Mouse (Mus musculus) neural tube, embryonic 11.5 days (tissue): ENCODE measurements around the gene Noa1. TPM values are rescaled to one million over a fixed set of nuclear protein-coding genes. Genes with fewer than 3 reads are reported as not detected.

Source experiments
- ATAC-seq: fragments of 200-750 bp; cut with Nextera tagmentation; 2 replicates; pipeline ENCODE4 v1.8.0; 2017; ENCODE audit warnings: moderate number of reproducible peaks, mild to moderate bottlenecking, moderate TSS enrichment, moderate library complexity; ENCODE audit not compliant: insufficient read depth, low FRiP score, low TSS enrichment
- DNase-seq: peaks from one replicate; pipeline ENCODE4 v3.0.0-alpha.2; 2015; ENCODE audit warnings: low spot score
- H3K27ac ChIP-seq: fragments of 300-500 bp; sonication (generic); 2 replicates; pipeline ENCODE4 v1.5.1; 2014; ENCODE audit warnings: low read depth, mild to moderate bottlenecking, low read length
- H3K27me3 ChIP-seq: fragments of 300-500 bp; sonication (generic); 2 replicates; pipeline ENCODE4 v1.6.1; 2014; ENCODE audit warnings: mild to moderate bottlenecking, low read length, mixed read lengths; ENCODE audit not compliant: control insufficient read depth, insufficient read depth
- H3K36me3 ChIP-seq: fragments of 300-500 bp; sonication (generic); 2 replicates; pipeline ENCODE4 v1.6.1; 2014; ENCODE audit warnings: mild to moderate bottlenecking, low read length, moderate library complexity, mixed read lengths; ENCODE audit not compliant: control insufficient read depth, insufficient read depth
- H3K4me1 ChIP-seq: fragments of 300-500 bp; sonication (generic); 2 replicates; pipeline ENCODE4 v1.6.1; 2014; ENCODE audit warnings: low read length, mixed read lengths; ENCODE audit not compliant: control insufficient read depth, insufficient read depth
- H3K4me2 ChIP-seq: fragments of 300-500 bp; sonication (generic); 2 replicates; pipeline ENCODE4 v1.6.1; 2014; ENCODE audit warnings: low read depth, mild to moderate bottlenecking, moderate library complexity
- H3K4me3 ChIP-seq: fragments of 300-500 bp; sonication (generic); 2 replicates; pipeline ENCODE4 v1.5.1; 2014; ENCODE audit warnings: low read depth, low read length
- H3K9ac ChIP-seq: fragments of 300-500 bp; sonication (generic); 2 replicates; pipeline ENCODE4 v1.6.1; 2014; ENCODE audit warnings: mild to moderate bottlenecking, low read length
- H3K9me3 ChIP-seq: fragments of 300-500 bp; sonication (generic); 2 replicates; pipeline ENCODE4 v1.6.1; 2016; ENCODE audit warnings: low read length; ENCODE audit not compliant: control insufficient read depth
- WGBS: fragments of 180-500 bp; shearing (Covaris S2); extraction: QIAGEN DNeasy Blood & Tissue Kit; methylation state at CpG from one replicate; pipeline ENCODE4 v1.1.7; 2014; 5-methylcytosine and 5-hydroxymethylcytosine counted together
- polyA plus RNA-seq: library from polyadenylated mRNA; unstranded; fragments of >200 nt; fragmentation: Nextera tagmentation; extraction: Ambion mirVana; gene quantifications from 2 replicates; pipeline ENCODE4 v1.2.1, GENCODE M21; 2014

The Noa1 gene
- polyA plus RNA-seq = 33.1 and 33.4 TPM in 2 replicates

DNA sequence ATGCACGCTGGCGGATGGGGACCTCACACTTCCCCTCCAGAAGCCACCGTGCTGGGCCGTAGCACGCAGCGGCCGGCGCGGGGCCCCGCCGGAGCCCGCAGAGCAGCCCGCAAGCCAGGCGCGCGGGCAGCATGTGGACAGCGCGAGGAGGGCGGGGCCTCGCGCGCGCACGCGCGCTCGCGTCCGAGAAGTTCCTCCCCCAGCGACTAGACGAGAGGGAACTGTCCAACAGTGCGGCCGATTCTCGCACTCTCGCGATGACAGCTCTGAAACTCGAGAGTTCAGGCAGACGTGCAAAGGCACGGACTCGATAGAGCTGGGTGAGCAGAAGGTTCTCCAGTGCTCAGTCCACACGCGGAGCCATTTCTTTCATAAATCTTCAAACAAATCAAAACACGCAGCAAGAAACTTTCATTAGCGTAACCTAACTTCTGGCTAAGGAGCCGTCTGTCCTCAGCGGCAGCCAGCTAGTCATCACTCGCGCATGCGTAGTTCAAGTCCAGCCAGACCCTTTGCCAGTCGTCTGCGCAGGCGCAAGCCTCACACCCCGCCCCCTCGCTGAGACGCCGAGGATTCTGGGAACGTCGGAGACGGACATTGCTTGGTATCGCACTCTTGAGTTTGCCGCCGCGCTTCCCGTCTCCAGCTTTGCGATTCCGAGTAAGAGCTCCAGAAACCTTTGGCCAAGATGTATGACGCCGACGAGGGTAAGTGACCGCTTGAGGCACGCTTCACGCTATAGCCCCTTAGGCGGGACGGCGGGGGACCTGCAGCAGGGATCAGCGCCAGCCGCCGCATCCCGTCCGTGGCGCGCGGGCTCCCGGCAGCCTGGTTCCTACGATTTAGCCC, at the start of gene Noa1, which contains the start of gene Polr2b:
Noa1 (minus strand) TSS at position 161 of the 849 bp plus-strand sequence.
Polr2b (plus strand) TSS at position 224 of the 849 bp plus-strand sequence.
- WGBS = under 1% methylated on average over 85 of the region's 85 CpGs
- Histone ChIP-seq H3K9me3 (no peaks in the 10 kb centered on the region), H3K4me2 (peak within 1 kb of the TSS; percentile 100), H3K4me3 (peak within 1 kb of the TSS; percentile 89), H3K4me1 (peaks cover 15% of the 10 kb centered on the region), H3K27me3 (no peaks in the 10 kb centered on the region), H3K27ac (peak within 1 kb of the TSS; percentile 85), H3K36me3 (peaks cover 6% of the 10 kb centered on the region; the same call in 1 of the 2 replicates), H3K9ac (peak within 1 kb of the TSS; percentile 79)
- peak; percentile 98 for DNase-seq
- ATAC-seq = peak; percentile 96

DNA sequence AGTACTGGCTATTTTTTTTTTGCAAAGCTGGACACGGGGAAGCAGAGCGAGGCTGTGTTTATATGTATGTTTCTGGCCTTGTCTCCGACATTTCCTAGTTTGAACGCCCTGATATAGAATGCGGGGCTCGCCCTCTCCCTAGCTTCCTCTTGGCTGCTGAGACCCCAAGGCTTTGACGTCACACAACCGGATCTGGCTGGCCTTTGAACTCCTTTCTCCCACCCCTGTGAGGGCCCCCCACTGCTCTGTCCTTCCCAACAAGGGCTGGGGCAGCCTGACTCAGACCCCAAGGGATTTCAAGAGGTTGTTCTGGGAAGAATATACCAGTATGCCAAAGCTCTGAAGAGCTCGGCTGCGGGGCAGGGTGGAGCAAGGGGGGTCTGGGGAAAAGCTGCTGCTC, 48.5 kb upstream of the Noa1 start:
- Histone ChIP-seq H3K4me3 (peak overlapping the region; percentile 28), H3K36me3 (no peaks in the 10 kb centered on the region), H3K9ac (peak overlapping the region; percentile 54), H3K4me2 (peak overlapping the region; percentile 51), H3K9me3 (no peaks in the 10 kb centered on the region), H3K27me3 (no peaks in the 10 kb centered on the region), H3K4me1 (no peaks in the 10 kb centered on the region; the same call in 1 of the 2 replicates), H3K27ac (no peak overlapping the region)
- 4% methylated on average over 10 of the region's 10 CpGs for WGBS
- ATAC-seq (peak; percentile 54), DNase-seq (peak; percentile 68)

DNA sequence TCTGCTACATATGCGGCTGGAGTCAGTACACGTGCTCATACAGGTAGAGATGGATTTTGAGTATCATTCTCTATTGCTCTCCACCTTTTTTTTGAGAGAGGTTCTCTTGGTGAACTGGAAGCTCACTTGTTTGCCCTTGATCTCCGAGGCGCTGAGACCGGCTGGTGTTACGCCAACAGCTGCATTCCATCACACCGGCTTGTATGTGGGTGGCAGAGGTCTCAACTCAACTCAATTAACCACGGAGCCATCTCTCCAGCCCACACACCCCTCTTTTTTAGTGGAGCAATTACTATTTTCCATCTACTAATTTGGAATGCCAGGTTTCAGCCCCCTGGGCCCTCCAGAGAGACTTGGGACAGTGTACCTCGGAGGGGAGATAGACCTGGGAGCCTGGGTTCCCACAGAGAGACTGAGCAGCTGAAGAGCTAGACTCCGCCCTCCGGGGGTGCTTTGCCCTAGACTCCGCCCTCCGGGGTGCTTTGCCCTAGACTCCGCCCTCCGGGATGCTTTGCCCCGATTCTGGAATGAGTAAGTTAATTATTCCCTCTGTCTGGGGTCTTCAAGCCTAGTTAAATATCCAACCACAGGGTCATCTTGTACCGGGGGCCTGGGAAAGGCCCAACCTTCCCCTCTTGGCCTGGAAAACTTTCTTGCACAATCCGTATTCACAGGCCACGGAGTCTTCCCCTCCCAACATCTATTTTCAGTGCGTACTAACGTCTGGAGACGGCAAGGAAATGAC, 47.7 kb upstream of the Noa1 start:
- H3K36me3 ChIP-seq = no peaks in the 10 kb centered on the region
- no peaks in the 10 kb centered on the region; the same call in 1 of the 2 replicates for H3K4me1 ChIP-seq
- peak overlapping the region; percentile 54; the same call in 1 of the 2 replicates for H3K9ac ChIP-seq
- peak; percentile 66; the same call in 1 of the 2 replicates for ATAC-seq
- no peaks in the 10 kb centered on the region for H3K9me3 ChIP-seq
- peak overlapping the region; percentile 51 for H3K4me2 ChIP-seq
- H3K27ac ChIP-seq = no peak overlapping the region
- H3K4me3 ChIP-seq = peak overlapping the region; percentile 28
- peak; percentile 64 for DNase-seq
- WGBS = 16% methylated on average over 22 of the region's 22 CpGs
- H3K27me3 ChIP-seq = no peaks in the 10 kb centered on the region

DNA sequence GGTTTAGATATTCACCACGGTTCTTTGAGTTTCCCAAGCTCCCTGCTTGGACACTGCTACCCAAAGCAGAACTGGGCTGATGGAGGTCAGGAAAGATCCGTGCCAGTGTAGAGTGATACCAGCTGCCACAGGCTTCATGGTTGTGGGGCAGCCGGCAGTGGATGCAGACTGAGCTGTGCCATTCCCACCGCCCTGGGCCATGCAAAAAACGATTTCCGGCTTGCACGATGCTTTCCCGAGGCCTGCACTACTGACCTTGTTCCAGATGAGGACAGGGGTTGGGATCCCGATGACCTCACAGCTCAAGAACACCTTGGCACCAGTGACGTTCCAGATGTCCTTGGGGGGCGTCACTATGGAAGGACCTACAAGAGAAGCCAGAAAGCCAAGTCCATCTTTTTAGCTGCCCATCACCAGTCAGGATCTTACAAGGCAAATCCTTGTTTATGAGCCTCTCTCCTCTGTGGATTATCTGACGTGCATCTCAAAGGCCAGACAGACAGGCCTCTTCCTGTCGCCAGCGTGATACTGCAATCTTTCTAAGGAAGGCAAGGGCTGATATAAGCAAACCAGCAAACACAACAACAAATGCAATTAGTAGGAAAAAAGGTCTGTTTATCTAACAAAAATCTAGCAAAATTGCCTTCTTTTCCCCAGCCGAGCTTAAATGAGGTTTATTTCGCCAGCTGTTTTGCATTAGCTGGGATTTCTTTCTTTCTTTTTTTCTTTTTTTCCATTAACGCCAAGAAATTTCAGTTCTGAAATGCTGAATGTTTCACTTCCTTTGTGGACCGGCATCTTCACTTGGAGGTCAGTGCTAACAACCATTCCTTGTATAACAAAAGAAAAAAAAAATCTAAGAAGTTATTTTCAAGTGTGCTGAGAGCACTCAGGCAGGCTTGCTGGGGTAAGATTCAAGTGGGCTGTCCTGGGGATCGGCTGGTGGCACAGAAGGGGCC, 45.7 kb upstream of the Noa1 start:
- 81% methylated on average over 19 of the region's 19 CpGs for WGBS
- Histone ChIP-seq H3K36me3 (no peaks in the 10 kb centered on the region), H3K27me3 (no peaks in the 10 kb centered on the region), H3K9ac (no peak overlapping the region), H3K4me3 (no peak overlapping the region), H3K9me3 (no peaks in the 10 kb centered on the region), H3K4me2 (no peak overlapping the region), H3K27ac (no peak overlapping the region), H3K4me1 (no peaks in the 10 kb centered on the region; the same call in 1 of the 2 replicates)
- ATAC-seq (no peak), DNase-seq (no peak)

DNA sequence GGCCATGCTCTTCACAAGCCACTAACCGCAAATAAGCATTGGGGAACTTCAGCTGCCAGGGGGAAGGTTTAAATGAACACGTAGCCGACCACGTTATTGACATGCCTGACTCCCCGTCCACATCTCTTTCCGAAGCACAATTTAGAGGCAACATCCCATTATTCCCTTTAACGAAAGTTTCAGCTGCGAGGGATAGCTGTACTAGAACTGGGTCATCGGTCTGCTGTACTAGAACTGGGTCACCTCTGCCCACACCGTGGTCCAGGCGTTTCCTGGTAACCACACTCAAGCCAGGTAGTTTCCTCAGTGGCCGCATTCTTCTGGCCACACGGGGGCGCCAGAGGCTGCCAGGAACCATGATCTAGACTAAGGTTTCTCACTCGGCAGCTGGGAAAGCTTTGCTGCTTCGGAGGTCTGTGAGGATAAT, 44.5 kb upstream of the Noa1 start:
- no peak overlapping the region for H3K9ac ChIP-seq
- WGBS = 7% methylated on average over 16 of the region's 16 CpGs
- H3K4me3 ChIP-seq = no peak overlapping the region
- H3K27ac ChIP-seq = no peak overlapping the region
- no peaks in the 10 kb centered on the region for H3K27me3 ChIP-seq
- H3K36me3 ChIP-seq = no peaks in the 10 kb centered on the region
- peak; percentile 89 for DNase-seq
- H3K9me3 ChIP-seq = no peaks in the 10 kb centered on the region
- H3K4me2 ChIP-seq = peak overlapping the region; percentile 30
- ATAC-seq = peak; percentile 41; the same call in 1 of the 2 replicates
- no peaks in the 10 kb centered on the region; the same call in 1 of the 2 replicates for H3K4me1 ChIP-seq

DNA sequence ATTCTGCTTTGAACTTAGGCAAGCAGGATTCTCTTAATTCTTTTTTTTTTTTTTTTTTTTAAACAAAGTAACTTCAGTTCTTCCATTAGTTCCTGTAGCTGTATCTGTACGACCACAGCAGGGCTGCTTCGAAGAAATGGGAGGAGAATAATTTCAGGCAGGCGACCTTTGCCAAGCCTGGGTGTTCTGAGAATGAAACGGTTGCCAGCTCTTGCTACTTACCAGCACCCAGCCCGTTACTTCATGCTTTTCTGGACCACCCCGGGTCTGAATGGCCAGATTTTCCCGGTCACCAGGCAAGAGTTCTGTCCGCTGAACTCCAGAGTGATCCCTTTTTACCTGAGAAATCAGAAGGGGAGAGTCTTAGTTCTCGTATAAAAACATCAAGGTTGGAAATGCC, 41.8 kb upstream of the Noa1 start:
- Histone ChIP-seq H3K4me3 (no peak overlapping the region), H3K9ac (no peak overlapping the region), H3K27me3 (no peaks in the 10 kb centered on the region), H3K27ac (no peak overlapping the region), H3K4me2 (no peak overlapping the region), H3K9me3 (no peaks in the 10 kb centered on the region), H3K36me3 (peaks cover 8% of the 10 kb centered on the region), H3K4me1 (no peaks in the 10 kb centered on the region)
- ATAC-seq (no peak), DNase-seq (no peak)
- 83% methylated on average over 9 of the region's 9 CpGs for WGBS

DNA sequence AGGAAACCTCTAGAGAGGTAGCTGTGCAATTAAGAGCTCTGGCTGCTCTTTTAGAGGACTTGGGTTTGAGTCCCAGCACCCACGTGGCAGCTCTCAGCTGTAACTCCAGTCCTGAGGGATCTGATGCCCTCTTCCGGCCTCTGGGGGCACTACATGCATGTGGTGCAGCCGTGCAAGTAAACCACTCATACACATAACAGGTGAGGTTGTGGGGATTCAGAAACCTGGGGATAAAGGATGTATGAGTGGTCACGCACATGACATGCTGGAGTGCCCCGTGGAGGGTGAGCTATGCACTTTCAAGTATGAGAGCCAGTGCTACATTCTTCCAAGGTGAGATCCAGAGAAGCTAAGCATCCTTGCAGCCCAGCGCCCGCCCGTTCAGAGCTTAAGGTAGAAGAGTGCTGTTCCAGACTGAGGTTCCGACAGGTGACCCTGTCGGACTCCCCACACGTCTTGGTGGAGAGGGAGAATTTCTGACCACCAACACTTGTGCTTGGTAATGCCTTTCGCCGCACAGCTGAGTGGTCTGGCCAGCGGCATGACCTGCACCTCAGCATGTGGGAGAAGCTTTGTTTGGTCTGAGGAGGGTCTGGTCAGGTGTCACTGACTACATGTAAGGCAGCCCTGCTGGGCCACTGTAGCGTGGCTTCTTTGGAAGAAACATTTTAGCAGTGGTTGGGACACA, 40.2 kb upstream of the Noa1 start:
- peaks cover 12% of the 10 kb centered on the region for H3K36me3 ChIP-seq
- no peak overlapping the region for H3K27ac ChIP-seq
- H3K27me3 ChIP-seq = no peaks in the 10 kb centered on the region
- DNase-seq (no peak), ATAC-seq (no peak)
- no peak overlapping the region for H3K4me3 ChIP-seq
- H3K4me1 ChIP-seq = no peaks in the 10 kb centered on the region
- no peaks in the 10 kb centered on the region for H3K9me3 ChIP-seq
- no peak overlapping the region for H3K4me2 ChIP-seq
- no peak overlapping the region for H3K9ac ChIP-seq
- 92% methylated on average over 15 of the region's 15 CpGs for WGBS
